Mouse (Mus musculus) stomach, postnatal 0 days (tissue): ENCODE data around the gene Zfp991.
"Not testable (repeated sequence)": the region's sequence is repeated elsewhere in the genome, so short reads cannot be mapped to it uniquely, and the experiment has no call there.

Experiments used
- CTCF ChIP-seq: IDR thresholded peaks from 2 replicates; pipeline ENCODE4 v1.5.1; 2016; ENCODE audit warnings: antibody characterized with exemption, low read depth, mild to moderate bottlenecking, moderate library complexity
- EP300 ChIP-seq: optimal IDR thresholded peaks from 2 replicates; pipeline ENCODE3; 2016; ENCODE audit warnings: antibody characterized with exemption

DNA sequence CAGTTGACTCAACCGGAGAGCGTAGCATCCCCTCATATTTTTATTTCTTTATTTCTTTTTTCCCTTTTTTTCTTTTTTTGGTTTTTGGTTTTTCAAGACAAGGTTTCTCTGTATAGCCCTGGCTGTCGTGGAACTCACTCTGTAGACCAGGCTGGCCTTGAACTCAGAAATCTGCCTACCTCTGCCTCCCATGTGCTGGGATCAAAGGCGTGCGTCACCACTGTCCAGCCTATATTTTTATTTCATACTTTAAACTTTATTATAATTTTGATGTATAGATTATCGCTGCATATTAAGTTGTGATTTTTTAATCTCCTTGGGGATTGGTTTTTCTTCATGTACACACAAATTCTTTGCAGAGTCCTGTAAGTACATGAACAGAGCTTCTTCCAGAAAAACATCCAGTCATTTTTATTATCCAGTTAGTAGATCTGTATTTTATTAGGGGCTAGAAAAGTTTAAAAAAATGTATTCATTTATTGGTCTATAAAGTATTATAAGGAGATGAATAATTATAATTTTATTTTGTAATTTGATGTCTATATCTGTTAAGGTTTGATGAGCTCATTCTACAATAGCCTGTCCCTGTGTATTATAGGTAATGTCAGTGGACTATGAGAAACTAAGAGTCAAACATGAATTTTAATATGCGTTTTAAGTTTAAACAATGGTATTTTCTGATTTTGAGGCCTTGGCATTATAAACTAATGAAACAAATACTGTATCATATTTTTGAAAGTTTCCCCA lies 80.5 kb downstream of the Zfp991 start:
- not testable (repeated sequence) for TF ChIP-seq EP300, CTCF
